In genomic region chr12:116474676-116475075, GRCm38 (mm10) we compare ENCODE assay signal across 22 mouse cellular contexts. TPM values are rescaled to one million over a fixed set of nuclear protein-coding genes. Genes with fewer than 3 reads are reported as not detected.
"Had no signal": no experiment of that assay in that cellular context is flagged by ENCODE, and none has a peak within 500 bp of the region (broad histone marks: within the 10 kb centered on the region; RNA-seq: fewer than 3 reads in every experiment).

No protein-coding gene starts in this region.

- DNase-seq: liver, embryonic 13.5 days; liver, postnatal 0 days; lung, adult 2 months; lung, postnatal 14 days; lung, postnatal 36 days; right cerebral cortex, postnatal 14 days; thymus, adult 2 months; thymus, postnatal 25 days; thymus, postnatal 4 days had no signal

- H3K9ac ChIP-seq: liver, embryonic 13.5 days; liver, embryonic 15.5 days; liver, postnatal 0 days; lung, embryonic 15.5 days; midbrain, embryonic 13.5 days; neural tube, embryonic 13.5 days; neural tube, embryonic 15.5 days; stomach, embryonic 15.5 days had no signal

- ATAC-seq: liver, postnatal 0 days; lung, postnatal 0 days; midbrain, embryonic 13.5 days; midbrain, embryonic 16.5 days had no signal

- H3K4me1 ChIP-seq: liver, embryonic 13.5 days; liver, embryonic 15.5 days; lung, embryonic 15.5 days; megakaryocyte, embryonic 14.5 days; midbrain, embryonic 10.5 days; midbrain, embryonic 13.5 days; neural tube, embryonic 13.5 days; neural tube, embryonic 15.5 days; stomach, embryonic 15.5 days had no signal

- H3K27me3 ChIP-seq: liver, embryonic 15.5 days; lung, embryonic 15.5 days; megakaryocyte, embryonic 14.5 days; midbrain, embryonic 13.5 days; neural tube, embryonic 13.5 days; neural tube, embryonic 15.5 days; stomach, embryonic 15.5 days had no signal

- H3K27ac ChIP-seq: liver, embryonic 13.5 days; liver, embryonic 15.5 days; lung, embryonic 15.5 days; macrophage; midbrain, embryonic 10.5 days; midbrain, embryonic 13.5 days; neural tube, embryonic 13.5 days; neural tube, embryonic 15.5 days; stomach, embryonic 15.5 days had no signal

- H3K9me3 ChIP-seq: liver, embryonic 13.5 days; liver, embryonic 15.5 days; lung, embryonic 15.5 days; megakaryocyte, embryonic 14.5 days; midbrain, embryonic 10.5 days; midbrain, embryonic 13.5 days; neural tube, embryonic 13.5 days; neural tube, embryonic 15.5 days; stomach, embryonic 15.5 days had no signal

- H3K36me3 ChIP-seq: liver, embryonic 13.5 days; liver, embryonic 15.5 days; lung, embryonic 15.5 days; midbrain, embryonic 10.5 days; midbrain, embryonic 13.5 days; neural tube, embryonic 13.5 days; neural tube, embryonic 15.5 days; stomach, embryonic 15.5 days had no signal

- H3K4me3 ChIP-seq: liver, embryonic 13.5 days; liver, embryonic 15.5 days; lung, embryonic 15.5 days; megakaryocyte, embryonic 14.5 days; midbrain, embryonic 10.5 days; midbrain, embryonic 13.5 days; myocyte; neural tube, embryonic 13.5 days; neural tube, embryonic 15.5 days; stomach, embryonic 15.5 days had no signal

- H3K4me2 ChIP-seq: liver, embryonic 13.5 days; liver, embryonic 15.5 days; lung, embryonic 15.5 days; midbrain, embryonic 13.5 days; neural tube, embryonic 13.5 days; neural tube, embryonic 15.5 days; stomach, embryonic 15.5 days had no signal

RNA-seq across cellular contexts. Expression of gene Ptprn2, which starts 10.8 kb away (rescaled TPM):
- total RNA-seq: megakaryocyte progenitor cell, adult 5-6 weeks had no signal
